Mouse (Mus musculus): ENCODE data around the gene Retreg3. TPM values are rescaled to one million over a fixed set of nuclear protein-coding genes. Genes with fewer than 3 reads are reported as not detected.

The Retreg3 gene
- total and polyA plus RNA-seq, 3 experiments, result 28.5 to 31.8 (median 31.0) TPM

DNA sequence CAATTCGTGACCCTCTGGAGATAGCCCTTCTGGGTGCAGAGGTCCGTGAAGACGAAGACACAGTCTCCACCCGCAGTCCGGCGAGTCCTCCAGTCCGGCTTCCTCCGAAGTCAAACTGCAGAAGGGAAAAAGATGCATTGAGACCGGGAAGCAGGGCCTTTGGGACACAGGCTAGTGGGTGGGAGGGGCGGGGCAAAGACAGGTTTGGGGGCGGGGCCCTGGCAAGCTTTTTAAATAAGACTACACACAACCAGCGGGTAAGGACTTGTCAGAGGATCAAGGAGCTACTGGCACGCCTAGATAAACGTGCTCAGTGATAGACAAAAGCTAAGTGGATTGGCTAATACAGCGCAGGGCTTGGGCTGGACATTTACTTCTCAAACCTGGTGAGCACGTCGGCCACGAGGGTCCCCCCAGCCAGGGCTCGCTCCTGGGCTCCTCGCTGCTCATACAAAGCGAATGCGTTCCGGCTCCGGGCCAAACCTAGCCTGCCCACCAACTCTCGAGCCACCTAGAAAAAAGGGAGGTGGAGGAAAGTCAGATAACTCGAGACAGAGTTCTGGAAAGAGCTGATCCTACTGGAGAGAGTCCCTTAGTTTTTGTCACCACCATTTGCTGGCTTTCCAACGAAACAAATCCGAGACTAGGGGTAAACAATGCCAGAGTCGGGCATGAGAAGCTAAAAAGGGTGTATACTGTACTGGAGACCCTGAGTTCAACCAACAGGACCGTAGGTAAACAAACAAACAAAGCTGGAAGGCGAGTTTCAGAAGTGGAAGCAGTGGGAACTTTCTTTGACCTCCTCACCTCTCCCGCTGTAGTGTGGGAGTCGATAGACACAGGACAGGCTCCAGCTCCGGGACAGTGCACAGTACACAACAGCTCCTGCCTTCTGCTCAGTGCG is 45.2 kb upstream of the Retreg3 start:
- DNase-seq, result peak in 1 of 2 experiments; percentile 11
- no peak overlapping the region for H3K9ac ChIP-seq (ENCODE audit: low read depth, low read length)
- peaks cover 12% of the 10 kb centered on the region for H3K36me3 ChIP-seq (ENCODE audit: control insufficient read depth, insufficient read depth, low read length)
- 72% methylated on average over 35 of the region's 35 CpGs for WGBS
- no peak overlapping the region for H3K4me3 ChIP-seq
- no peaks in the 10 kb centered on the region for H3K79me2 ChIP-seq (replicated peaks; ENCODE audit: control insufficient read depth, insufficient read depth, low read length)
- intact Hi-C loops (cut with DNase I), result no loop called here
- peaks cover 11% of the 10 kb centered on the region for H3K4me1 ChIP-seq (ENCODE audit: control insufficient read depth, insufficient read depth, low read length)
- H3K27ac ChIP-seq, result no peak overlapping the region
- no peaks in the 10 kb centered on the region for H3K27me3 ChIP-seq (ENCODE audit: control insufficient read depth, insufficient read depth, low read length)
- no peak for TF ChIP-seq CTCF (IDR thresholded peaks at IDR 0.05)

DNA sequence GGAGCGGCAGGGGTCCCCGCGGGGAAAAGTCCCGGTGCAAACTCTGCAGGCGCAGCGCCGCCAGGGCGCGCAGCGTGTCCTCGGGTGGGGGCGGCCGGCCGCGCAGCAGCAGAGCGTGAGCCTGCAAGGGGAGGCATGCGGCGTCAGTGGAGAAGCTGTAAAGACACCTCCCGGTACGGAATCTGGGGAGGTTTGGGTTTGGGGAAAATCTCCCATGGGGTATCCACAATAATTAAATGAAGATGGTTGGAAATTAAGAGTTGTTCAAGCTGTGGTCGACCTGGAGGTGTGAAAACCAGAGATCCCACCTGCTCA is 44.6 kb upstream of the Retreg3 start:
- Histone ChIP-seq H3K9ac (ENCODE audit: low read depth, low read length) (no peak overlapping the region), H3K36me3 (ENCODE audit: control insufficient read depth, insufficient read depth, low read length) (peaks cover 12% of the 10 kb centered on the region), H3K4me1 (ENCODE audit: control insufficient read depth, insufficient read depth, low read length) (peaks cover 11% of the 10 kb centered on the region), H3K27me3 (ENCODE audit: control insufficient read depth, insufficient read depth, low read length) (no peaks in the 10 kb centered on the region), H3K4me3 (no peak overlapping the region), H3K27ac (no peak overlapping the region), H3K79me2 (replicated peaks; ENCODE audit: control insufficient read depth, insufficient read depth, low read length) (no peaks in the 10 kb centered on the region)
- WGBS, result 81% methylated on average over 21 of the region's 21 CpGs
- TF ChIP-seq POLR2A (IDR thresholded peaks at IDR 0.05; ENCODE audit: insufficient read depth, low read depth, low read length) (no peak), CTCF (IDR thresholded peaks at IDR 0.05) (no peak), EP300 (IDR thresholded peaks at IDR 0.05; ENCODE audit: insufficient read depth, low read depth, low read length) (no peak)
- DNase-seq, result peak in 1 of 2 experiments; percentile 6
- intact Hi-C loops (cut with DNase I), result no loop called here

DNA sequence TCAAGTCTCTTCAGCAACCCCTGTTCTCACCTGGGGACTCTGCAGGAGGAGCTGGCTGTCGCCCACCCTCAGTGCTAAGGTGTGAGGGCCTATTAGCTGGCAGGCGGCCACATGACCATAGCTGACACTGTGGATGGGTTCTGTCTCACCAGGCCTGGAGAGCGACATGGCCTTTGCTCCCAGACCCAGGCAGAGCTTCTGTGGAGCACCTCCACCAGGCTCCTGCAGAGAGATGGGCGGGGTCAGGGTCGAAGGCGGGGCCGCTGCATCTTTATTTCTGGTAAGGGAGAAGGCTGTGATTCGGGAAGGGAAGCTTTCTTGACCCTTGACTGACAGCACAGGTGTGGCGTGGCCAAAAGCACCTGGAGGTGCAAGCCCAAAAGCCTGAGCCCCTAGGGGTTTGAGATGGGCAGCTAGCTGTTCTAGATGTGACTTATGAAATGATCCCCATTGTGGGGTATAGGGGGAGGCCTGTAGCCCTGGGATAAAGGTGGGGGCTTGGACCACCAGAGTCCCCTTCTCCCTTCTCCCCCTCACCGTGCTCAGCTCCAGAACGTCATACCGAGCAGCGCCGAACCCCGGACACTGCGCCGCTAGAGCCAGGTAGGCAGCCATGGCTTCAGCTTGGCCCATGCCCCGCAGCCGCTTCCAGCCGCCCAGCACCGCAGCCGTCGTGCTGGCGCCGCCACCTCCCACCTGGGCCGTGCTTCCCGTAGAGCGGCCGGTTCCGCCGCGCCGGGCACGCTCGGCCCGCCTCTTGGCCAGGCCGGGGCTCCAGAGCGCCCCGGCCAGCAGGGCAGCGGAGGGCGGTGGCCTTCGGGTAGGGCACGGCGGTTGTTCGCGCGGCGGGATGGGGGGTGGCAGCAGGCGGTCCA is 44.0 kb upstream of the Retreg3 start:
- no peak for TF ChIP-seq CTCF (IDR thresholded peaks at IDR 0.05)
- no peak for TF ChIP-seq EP300 (IDR thresholded peaks at IDR 0.05; ENCODE audit: insufficient read depth, low read depth, low read length)
- TF ChIP-seq POLR2A (IDR thresholded peaks at IDR 0.05; ENCODE audit: insufficient read depth, low read depth, low read length), result no peak
- intact Hi-C loops (cut with DNase I), result no loop called here
- peak in 1 of 2 experiments; percentile 18 for DNase-seq
- Histone ChIP-seq H3K27ac (peak overlapping the region; percentile 79), H3K27me3 (ENCODE audit: control insufficient read depth, insufficient read depth, low read length) (no peaks in the 10 kb centered on the region), H3K4me3 (no peak overlapping the region), H3K9ac (ENCODE audit: low read depth, low read length) (no peak overlapping the region), H3K79me2 (replicated peaks; ENCODE audit: control insufficient read depth, insufficient read depth, low read length) (no peaks in the 10 kb centered on the region), H3K4me1 (ENCODE audit: control insufficient read depth, insufficient read depth, low read length) (peaks cover 11% of the 10 kb centered on the region), H3K36me3 (ENCODE audit: control insufficient read depth, insufficient read depth, low read length) (peaks cover 10% of the 10 kb centered on the region)
- WGBS, result 78% methylated on average over 49 of the region's 49 CpGs

DNA sequence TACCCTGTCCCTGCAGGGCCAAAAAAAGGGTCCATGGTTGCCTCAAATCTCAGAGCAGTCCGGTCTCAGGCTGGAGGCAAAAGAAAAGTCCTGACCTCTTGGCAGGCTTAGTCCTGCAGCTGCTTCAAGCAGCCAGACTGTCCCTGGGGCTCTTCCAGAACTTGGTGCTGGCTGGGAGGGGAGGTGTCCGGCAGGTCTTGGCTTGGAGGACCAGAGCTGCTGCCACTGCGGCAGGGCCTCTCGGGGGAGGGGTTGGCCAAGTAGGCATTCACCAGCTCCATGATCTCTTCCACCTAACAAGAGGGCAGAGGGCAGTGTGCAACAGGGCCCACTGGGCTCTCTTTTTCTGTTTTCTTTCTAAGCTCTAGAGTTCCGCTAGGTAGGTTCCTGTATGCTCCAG is 43.1 kb upstream of the Retreg3 start:
- peaks cover 10% of the 10 kb centered on the region for H3K36me3 ChIP-seq (ENCODE audit: control insufficient read depth, insufficient read depth, low read length)
- peak; percentile 6; the same call in 1 of the 2 replicates for TF ChIP-seq POLR2A (IDR thresholded peaks at IDR 0.05; ENCODE audit: insufficient read depth, low read depth, low read length)
- TF ChIP-seq CTCF (IDR thresholded peaks at IDR 0.05), result no peak
- TF ChIP-seq EP300 (IDR thresholded peaks at IDR 0.05; ENCODE audit: insufficient read depth, low read depth, low read length), result 0 out of 2 replicates have a peak, but pooled peaks have one; percentile 49
- intact Hi-C loops (cut with DNase I), result no loop called here
- no peaks in the 10 kb centered on the region for H3K79me2 ChIP-seq (replicated peaks; ENCODE audit: control insufficient read depth, insufficient read depth, low read length)
- no peaks in the 10 kb centered on the region for H3K27me3 ChIP-seq (ENCODE audit: control insufficient read depth, insufficient read depth, low read length)
- peaks cover 9% of the 10 kb centered on the region for H3K4me1 ChIP-seq (ENCODE audit: control insufficient read depth, insufficient read depth, low read length)
- H3K9ac ChIP-seq (ENCODE audit: low read depth, low read length), result no peak overlapping the region
- H3K4me3 ChIP-seq, result no peak overlapping the region
- DNase-seq, result peak; percentile 78 to 89
- peak overlapping the region; percentile 79 for H3K27ac ChIP-seq
- 36% methylated on average over 5 of the region's 5 CpGs for WGBS

DNA sequence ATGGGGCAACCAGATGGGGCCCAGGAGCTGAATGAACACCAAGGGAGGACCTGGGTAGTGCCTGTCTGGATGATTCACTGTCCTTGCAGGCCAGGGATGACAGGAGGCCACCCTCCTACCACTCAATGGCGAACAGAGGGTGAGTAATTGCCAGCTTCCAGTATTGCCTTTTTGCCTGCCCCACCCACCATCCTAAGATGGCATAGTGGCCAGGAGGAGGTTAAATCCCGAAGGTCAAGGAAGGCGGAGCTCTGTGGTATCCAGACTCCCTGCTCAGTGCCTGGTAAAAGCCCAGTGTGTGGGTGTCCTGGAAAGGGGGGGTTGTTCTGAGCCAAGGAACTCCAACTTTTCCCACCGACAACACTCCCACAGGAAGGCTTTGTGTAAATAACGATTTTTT is 42.6 kb upstream of the Retreg3 start:
- no peaks in the 10 kb centered on the region for H3K79me2 ChIP-seq (replicated peaks; ENCODE audit: control insufficient read depth, insufficient read depth, low read length)
- WGBS, result 53% methylated on average over 5 of the region's 5 CpGs
- H3K4me1 ChIP-seq (ENCODE audit: control insufficient read depth, insufficient read depth, low read length), result peaks cover 9% of the 10 kb centered on the region
- H3K9ac ChIP-seq (ENCODE audit: low read depth, low read length), result no peak overlapping the region
- peak overlapping the region; percentile 79 for H3K27ac ChIP-seq
- no peak overlapping the region for H3K4me3 ChIP-seq
- intact Hi-C loops (cut with DNase I), result no loop called here
- H3K36me3 ChIP-seq (ENCODE audit: control insufficient read depth, insufficient read depth, low read length), result peaks cover 10% of the 10 kb centered on the region
- H3K27me3 ChIP-seq (ENCODE audit: control insufficient read depth, insufficient read depth, low read length), result no peaks in the 10 kb centered on the region
- no peak for TF ChIP-seq EP300 (IDR thresholded peaks at IDR 0.05; ENCODE audit: insufficient read depth, low read depth, low read length)
- no peak for TF ChIP-seq POLR2A (IDR thresholded peaks at IDR 0.05; ENCODE audit: insufficient read depth, low read depth, low read length)
- TF ChIP-seq CTCF (IDR thresholded peaks at IDR 0.05), result no peak
- no peak for DNase-seq

Data from heart, adult 2 months (tissue).